Mouse (Mus musculus) thymus, postnatal 14 days (tissue): ENCODE data around the gene Auh.
A peak's percentile ranks its signal among the peaks of the same experiment; 100 is the strongest.

Experiments
- DNase-seq: peaks from one replicate; pipeline ENCODE4 v3.0.0; 2021

The Auh gene

GRCm38 (mm10) chr13:52832481-52833170, 96.9 kb downstream of the Auh start:
- no peak for DNase-seq

GRCm38 (mm10) chr13:52831037-52831757, 98.3 kb downstream of the Auh start:
- no peak for DNase-seq

- peak; percentile 46 for DNase-seq
Measured at GRCm38 (mm10) chr13:52828946-52829523, 100.4 kb downstream of the Auh start.

GRCm38 (mm10) chr13:52828217-52828616, 101.3 kb downstream of the Auh start:
- DNase-seq, result peak; percentile 16

- no peak for DNase-seq
Measured at GRCm38 (mm10) chr13:52826666-52827065, 102.8 kb downstream of the Auh start.

- DNase-seq, result no peak
Measured at GRCm38 (mm10) chr13:52824754-52825153, 104.7 kb downstream of the Auh start.

GRCm38 (mm10) chr13:52822165-52823149, 107.0 kb downstream of the Auh start:
- DNase-seq, result no peak

- no peak for DNase-seq
Measured at GRCm38 (mm10) chr13:52821571-52821970, 107.9 kb downstream of the Auh start.

GRCm38 (mm10) chr13:52819901-52820300, 109.6 kb downstream of the Auh start:
- DNase-seq, result no peak

GRCm38 (mm10) chr13:52818760-52819159, 110.7 kb downstream of the Auh start:
- DNase-seq, result no peak

GRCm38 (mm10) chr13:52817991-52818491, 111.4 kb downstream of the Auh start:
- DNase-seq, result no peak

GRCm38 (mm10) chr13:52813750-52814149, 115.7 kb downstream of the Auh start:
- DNase-seq, result no peak

GRCm38 (mm10) chr13:52812549-52813515, 116.6 kb downstream of the Auh start:
- no peak for DNase-seq

GRCm38 (mm10) chr13:52807722-52808121, 121.8 kb downstream of the Auh start:
- DNase-seq, result no peak

GRCm38 (mm10) chr13:52806029-52806428, 123.5 kb downstream of the Auh start:
- DNase-seq, result no peak

- no peak for DNase-seq
Measured at GRCm38 (mm10) chr13:52805581-52805980, 123.9 kb downstream of the Auh start.

GRCm38 (mm10) chr13:52802482-52802881, 127.0 kb downstream of the Auh start:
- DNase-seq, result no peak

- DNase-seq, result peak; percentile 51
Measured at GRCm38 (mm10) chr13:52800687-52801341, 128.7 kb downstream of the Auh start.

GRCm38 (mm10) chr13:52800091-52800490, 129.4 kb downstream of the Auh start:
- no peak for DNase-seq

GRCm38 (mm10) chr13:52794232-52794631, 135.2 kb downstream of the Auh start:
- no peak for DNase-seq
